Mouse (Mus musculus) small intestine, adult 10 weeks (tissue): ENCODE data around the gene Cdc42ep4. TPM values are rescaled to one million over a fixed set of nuclear protein-coding genes. Genes with fewer than 3 reads are reported as not detected.

Experiments
- polyA plus RNA-seq: library from polyadenylated mRNA; stranded (reverse); fragments of 350-450 nt; fragmentation: Illumina TruSeq; extraction: RNeasy Lipid Tissue Mini Kit (QIAGEN cat#74804); gene quantifications from one replicate; pipeline ENCODE4 v1.2.3, GENCODE M21; 2014; ENCODE audit warnings: low replicate concordance

Cdc42ep4 gene
- polyA plus RNA-seq = 1.0 TPM

GRCm38 (mm10) chr11:113751484-113752084, at the start of gene Cdc42ep4:
Gene Cdc42ep4 (minus strand): TSS chr11:113751881.

GRCm38 (mm10) chr11:113709731-113710256, 41.9 kb downstream of the Cdc42ep4 start, which contains the start of gene Cpsf4l:
Gene Cpsf4l (minus strand): TSS chr11:113710017.

GRCm38 (mm10) chr11:113683957-113684706, 67.5 kb downstream of the Cdc42ep4 start, which contains the start of the genes Fam104a and D11Wsu47e:
Gene Fam104a (minus strand): TSS chr11:113684155.
Gene D11Wsu47e (plus strand): TSS chr11:113684412.

Other genes with a start within 250 kb of the Cdc42ep4 start
- gene Sstr2, start 132.5 kb downstream of the Cdc42ep4 start, polyA plus RNA-seq = not detected
- gene Cog1, start 102.7 kb downstream of the Cdc42ep4 start, polyA plus RNA-seq = 3.1 TPM
- gene Slc39a11, start 101.8 kb downstream of the Cdc42ep4 start, polyA plus RNA-seq = 9.5 TPM
- gene Fam104a, start 67.7 kb downstream of the Cdc42ep4 start, polyA plus RNA-seq = 7.8 TPM
- gene D11Wsu47e, start 67.5 kb downstream of the Cdc42ep4 start, polyA plus RNA-seq = 3.6 TPM
- not detected for gene Cpsf4l, start 41.9 kb downstream of the Cdc42ep4 start, polyA plus RNA-seq